Mouse (Mus musculus) thymus, postnatal 10 days (tissue): ENCODE measurements at regions not wholly inside any gene's neighbourhood (a gene's known extent, or its start where the extent isn't known, plus 50 kb on each side); places are given as distances from the start of the nearest gene placed in this dataset.

Experiments used
- DNase-seq, 2 experiments: peaks; one replicate each; pipeline ENCODE4 v3.0.0; 2021; ENCODE audit warnings: low spot score in 2 of 2

GRCm38 (mm10) chr1:61574276-61574675, 64.3 kb upstream of the Pard3b start:
- DNase-seq = no peak

- no peak for DNase-seq
These were observed 61.9 kb upstream of the Pard3b start for GRCm38 (mm10) chr1:61576758-61577157.

- no peak for DNase-seq
These were observed 51.4 kb upstream of the Pard3b start for GRCm38 (mm10) chr1:61587251-61587650.
